Mouse (Mus musculus) thymus, postnatal 0 days (tissue): ENCODE results near the gene Xpo1. TPM values are rescaled to one million over a fixed set of nuclear protein-coding genes. Genes with fewer than 3 reads are reported as not detected.
"Not testable (repeated sequence)": the region's sequence is repeated elsewhere in the genome, so short reads cannot be mapped to it uniquely, and the experiment has no call there.

Experiments
- DNase-seq: peaks from one replicate; pipeline ENCODE4 v3.0.0-alpha.2; 2015; ENCODE audit warnings: low spot score
- polyA plus RNA-seq: library from polyadenylated mRNA; unstranded; fragments of >200 nt; fragmentation: Nextera tagmentation; extraction: Ambion mirVana; gene quantifications from 2 replicates; pipeline ENCODE4 v1.2.1, GENCODE M21; 2015

Gene Xpo1
- polyA plus RNA-seq, result 60.0 and 62.6 TPM in 2 replicates

- peak; percentile 99 for DNase-seq
These were observed at the start of gene Xpo1 for GRCm38 (mm10) chr11:23255427-23256193. Gene Xpo1 (plus strand): TSS chr11:23256041.

- DNase-seq, result no peak
These were observed 46.1 kb upstream of the Xpo1 start for GRCm38 (mm10) chr11:23209717-23210116.

DNA sequence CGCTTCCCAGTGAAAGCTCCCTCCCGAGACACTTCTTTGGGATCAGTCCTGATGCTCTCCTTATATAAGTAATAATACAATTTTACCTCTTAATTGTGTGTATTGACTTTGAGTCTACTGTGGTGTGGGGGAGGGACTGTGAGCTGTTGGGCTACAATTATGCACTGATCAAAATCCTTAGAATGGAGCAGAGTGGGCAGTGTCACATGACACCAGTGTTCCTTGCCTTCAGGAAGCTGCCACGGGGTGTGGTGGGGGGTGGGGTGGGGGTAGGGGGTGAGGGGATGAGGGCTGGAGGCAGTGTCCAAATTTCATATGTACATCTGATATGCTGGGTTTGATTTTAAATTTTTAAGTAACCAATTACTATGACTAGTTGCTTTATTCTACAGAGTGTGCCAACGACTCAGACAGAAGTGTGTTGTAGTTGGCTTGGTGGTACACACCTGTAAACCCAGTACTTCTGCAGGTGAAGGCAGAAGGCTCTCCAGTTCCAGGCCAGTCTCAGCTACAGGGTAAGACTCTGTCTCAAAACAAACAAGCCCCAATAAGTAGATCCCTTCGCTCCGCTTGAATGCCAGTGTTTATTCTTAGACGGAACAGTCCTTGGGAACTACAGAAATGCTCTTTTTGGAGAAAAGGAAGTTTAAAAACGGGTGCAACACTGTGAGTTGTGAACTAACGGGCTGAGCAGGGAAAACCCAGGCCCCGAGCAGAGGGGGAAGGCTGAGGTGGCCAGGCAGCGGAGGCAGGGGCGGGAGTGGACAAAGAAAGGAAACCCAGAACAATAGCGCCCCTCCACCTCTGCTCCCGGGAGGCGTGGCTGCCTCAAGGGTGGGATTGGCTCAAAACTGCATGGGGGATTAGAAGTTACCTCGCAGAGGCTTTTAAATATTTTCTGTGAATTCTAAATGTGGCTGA, 45.0 kb upstream of the Xpo1 start:
- no peak for DNase-seq

GRCm38 (mm10) chr11:23217430-23217829, 38.4 kb upstream of the Xpo1 start:
- DNase-seq, result no peak

DNA sequence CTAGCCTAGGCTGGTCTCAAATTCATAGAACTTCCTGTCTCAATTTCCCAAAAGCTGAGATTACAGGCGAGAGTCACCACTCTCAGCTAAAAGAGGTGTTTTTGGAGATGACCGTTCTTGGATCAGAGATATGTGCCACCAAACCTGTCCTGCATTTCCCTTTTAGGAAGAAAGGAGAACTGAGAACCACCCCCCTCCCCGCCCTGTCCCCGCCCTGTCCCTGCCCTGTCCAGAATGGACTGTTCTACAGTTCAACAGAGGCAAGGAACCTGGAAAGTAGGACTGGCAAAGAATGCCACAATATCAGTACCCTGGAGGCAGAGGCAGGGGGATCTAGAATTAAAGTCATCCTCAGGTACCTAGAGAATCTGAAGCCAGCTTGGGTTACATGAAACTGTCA, 19.8 kb upstream of the Xpo1 start:
- no peak for DNase-seq

DNA sequence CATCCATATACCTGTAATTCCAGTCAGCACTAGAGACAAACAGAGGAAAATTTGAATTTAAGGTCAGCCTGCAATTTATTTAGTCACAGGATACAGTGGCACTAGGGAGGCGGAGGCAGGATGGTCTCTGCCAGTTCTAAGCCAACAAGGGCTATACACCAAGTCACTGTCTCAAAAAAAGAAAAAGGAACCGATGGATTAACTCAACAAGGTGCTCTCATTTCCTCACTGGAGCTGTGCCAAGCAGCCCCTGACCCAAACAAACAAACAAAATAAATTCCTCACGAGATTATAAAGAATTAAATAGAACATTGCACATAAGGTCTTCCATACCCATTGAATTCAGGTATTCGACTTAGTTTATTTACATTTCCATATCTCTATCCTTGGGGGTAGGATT, 1.9 kb upstream of the Xpo1 start:
- DNase-seq, result no peak

GRCm38 (mm10) chr11:23254548-23254947, 1.3 kb upstream of the Xpo1 start:
- no peak for DNase-seq

DNA sequence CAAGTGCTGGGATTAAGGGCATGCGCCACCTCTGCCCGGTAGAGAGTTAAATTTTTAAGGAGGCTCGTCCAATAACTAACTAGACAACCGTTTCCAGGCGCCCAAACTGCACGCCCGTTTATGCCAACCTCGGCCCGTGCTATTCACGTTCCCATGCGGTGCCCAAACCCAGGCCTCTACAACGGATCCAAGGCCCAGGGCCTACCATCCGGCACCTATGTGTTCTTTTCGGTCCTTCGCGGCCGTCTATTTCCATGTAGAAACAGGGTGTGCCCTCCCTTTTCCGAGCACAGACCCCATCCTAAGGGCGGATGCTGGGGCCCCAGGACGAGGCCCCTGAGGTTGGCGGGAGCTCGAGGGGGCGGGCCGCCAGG, 801 bp upstream of the Xpo1 start:
- DNase-seq, result no peak

DNA sequence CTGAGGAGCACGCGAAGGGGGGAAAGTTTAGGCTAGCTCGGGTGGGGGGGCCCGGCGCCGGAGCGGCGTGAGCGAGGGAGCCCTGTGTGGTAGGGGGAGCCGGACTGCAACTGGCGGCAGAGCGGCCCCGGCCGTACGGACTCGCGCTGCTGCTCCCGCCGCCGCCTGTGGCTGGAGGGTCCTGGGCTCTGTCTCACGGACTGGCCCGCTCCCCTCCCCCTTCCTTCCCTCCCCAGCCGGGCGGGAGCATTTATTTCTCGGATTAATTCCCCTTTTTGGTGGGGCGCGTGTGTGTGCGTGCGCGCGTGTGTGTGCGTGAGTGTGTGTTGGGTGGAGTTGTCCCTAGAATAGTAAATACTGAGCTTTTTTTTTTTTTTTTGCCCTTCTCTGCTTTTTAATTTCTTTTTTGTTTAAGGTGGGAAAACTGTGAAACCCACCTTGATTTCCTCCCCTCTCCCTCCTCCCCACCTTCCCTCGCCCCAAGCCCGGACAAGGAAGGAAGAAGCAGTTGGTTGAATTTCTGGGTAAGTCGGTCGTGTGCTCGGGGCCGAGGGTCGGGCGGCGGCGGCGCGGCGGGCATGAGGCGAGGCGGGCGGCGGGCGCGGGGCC, 457 bp downstream of the Xpo1 start:
- DNase-seq, result no peak

DNA sequence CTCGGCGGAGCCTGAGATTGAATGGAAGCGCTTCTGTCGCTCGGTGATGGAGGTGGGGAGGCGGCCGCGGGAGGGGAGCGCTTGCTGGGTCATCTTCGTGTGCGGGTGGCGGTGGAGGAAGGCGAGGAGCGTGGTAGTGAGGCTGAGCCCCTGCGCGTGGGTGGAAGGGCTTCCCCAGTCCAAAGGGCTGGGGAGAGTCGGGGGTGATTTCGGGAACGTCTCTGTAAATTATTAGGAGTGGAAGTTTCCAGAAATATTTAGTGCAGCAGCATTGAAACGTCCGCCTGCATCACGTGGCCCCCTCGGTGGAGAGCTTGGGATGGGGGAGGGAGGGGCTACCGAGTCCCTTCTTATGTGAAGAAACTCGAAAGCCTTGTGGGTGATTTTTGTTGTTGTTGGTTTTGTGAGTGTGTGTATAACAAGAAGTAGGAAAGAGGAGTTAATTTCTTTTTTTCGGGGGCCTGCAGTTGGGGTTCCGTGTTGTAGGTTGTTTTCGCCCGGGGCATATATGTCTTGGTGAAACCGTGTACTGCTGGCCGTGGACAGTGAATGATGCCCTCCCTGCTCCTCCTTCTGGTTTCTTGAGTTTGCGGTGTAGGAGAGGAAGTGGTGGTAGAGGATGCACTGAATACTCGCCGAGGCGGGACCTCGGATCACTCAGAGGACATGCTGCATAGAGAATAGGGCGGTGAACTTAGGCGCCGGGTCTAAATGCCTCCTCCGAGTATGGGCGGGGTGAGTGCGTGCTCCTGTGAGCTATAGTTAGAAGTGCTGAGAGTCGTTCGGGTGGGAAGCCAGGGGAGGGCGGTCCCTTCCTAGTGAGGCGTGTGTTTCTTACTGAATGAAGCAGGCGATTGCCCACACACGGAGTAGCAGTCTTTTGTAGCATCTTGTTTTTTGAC, 1.2 kb downstream of the Xpo1 start:
- DNase-seq, result peak; percentile 86

DNA sequence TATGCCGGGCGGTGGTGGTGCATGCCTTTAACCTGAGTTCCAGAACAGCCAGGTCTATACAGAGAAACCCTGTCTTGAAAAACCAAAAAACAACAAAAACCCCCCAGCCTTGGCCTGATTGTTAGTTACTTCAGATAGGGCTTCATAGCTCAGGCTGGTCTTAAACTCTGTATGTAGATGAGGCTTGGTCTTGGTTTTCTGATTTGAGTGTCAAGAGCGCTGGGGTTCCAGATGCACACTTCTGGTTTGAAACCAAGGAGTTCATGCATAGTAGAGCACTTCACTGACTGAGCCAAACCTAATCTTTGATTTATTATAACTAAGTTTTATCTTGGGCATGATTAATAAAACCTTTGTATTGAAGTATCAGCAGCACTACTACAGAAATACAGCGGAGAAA, 3.2 kb downstream of the Xpo1 start:
- no peak for DNase-seq

DNA sequence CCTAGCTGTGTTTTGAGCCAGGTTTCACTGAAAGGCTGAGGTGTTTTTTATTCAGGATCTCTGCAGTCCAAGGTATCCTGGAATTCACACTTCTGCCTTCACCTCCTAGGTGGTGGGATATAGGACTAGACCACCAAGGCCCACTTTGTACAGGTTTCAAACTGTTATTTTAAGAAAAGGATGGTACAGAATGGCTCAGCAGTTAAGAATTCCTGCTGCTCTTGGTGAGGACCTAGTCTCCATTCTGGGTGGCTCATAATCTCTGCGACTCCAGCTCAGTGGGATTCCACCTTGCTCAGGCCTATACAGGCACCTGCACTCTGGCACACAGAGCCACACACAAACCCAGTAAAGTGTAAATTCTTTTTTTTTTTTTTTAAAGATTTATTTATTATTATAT, 3.6 kb downstream of the Xpo1 start:
- no peak for DNase-seq

GRCm38 (mm10) chr11:23260186-23260585, 4.3 kb downstream of the Xpo1 start:
- no peak for DNase-seq

- peak; percentile 26 for DNase-seq
These were observed 5.6 kb downstream of the Xpo1 start for GRCm38 (mm10) chr11:23261490-23261889.

DNA sequence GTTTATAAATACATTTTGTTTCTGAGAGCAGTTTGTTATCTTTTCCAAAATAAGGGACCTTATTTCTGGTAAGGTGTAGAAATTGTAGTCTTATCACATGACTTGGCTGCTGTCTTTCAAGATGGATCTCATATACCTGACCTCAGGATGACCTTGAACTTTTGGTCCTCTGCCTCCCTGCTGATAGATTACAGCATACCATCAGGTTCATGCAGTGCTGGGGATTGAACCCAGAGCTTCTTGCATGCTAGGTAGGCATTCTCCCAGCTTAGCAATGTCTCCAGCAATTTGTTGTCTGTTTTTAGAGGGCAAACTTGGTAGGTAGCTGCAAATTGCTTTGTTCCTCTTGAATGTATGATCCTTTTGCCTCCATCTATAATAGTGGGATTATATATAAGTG, 9.1 kb downstream of the Xpo1 start:
- DNase-seq, result no peak

GRCm38 (mm10) chr11:23271770-23272724, 16.2 kb downstream of the Xpo1 start:
- DNase-seq, result peak; percentile 63

DNA sequence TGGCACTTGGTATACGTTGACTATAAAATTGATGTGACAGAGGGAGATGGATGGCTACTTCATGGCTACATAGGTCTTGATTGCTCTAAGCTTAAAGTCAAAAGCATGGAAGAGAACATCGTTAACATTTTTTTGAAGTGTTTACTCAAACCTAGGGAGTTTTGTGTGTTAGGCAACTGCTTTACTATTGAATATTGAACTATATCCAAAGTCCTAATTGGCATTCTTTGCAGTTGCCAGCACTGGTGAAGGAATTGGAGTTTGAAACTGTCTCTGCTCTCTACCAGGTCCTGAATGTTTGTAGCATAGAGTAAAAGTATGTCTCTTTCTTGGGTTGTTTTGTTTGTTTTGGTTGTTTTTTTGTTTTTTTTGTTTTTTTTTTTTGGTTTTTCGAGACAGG, 19.9 kb downstream of the Xpo1 start:
- no peak for DNase-seq

- no peak for DNase-seq
These were observed 28.6 kb downstream of the Xpo1 start for GRCm38 (mm10) chr11:23284469-23284868.

GRCm38 (mm10) chr11:23288866-23289265, 33.0 kb downstream of the Xpo1 start:
- DNase-seq, result not testable (repeated sequence)

DNA sequence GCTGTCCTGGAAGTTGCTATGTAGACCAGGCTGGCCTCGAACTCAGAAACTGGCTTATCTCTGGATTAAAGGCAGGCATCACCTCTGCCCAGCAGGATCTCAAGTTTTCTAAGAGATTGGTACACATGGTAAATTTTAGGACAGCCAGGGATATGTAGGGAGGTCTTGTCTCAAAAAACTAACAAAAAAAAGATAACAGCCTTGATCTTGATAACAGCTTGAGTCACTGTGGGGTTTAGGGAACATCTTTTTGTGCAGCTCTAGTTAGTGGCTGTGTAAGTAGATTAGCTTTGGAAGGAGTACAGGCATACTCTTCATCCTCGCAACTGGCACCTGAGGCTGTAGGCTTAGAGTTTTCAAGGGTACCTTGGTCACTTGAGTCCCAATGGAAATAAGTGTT, 41.5 kb downstream of the Xpo1 start:
- no peak for DNase-seq
